Mouse (Mus musculus) lung, postnatal 0 days (tissue): ENCODE measurements around the gene Dclk3. TPM values are rescaled to one million over a fixed set of nuclear protein-coding genes. Genes with fewer than 3 reads are reported as not detected.

ENCODE experiments used
- ATAC-seq: fragments of 200-750 bp; cut with Nextera tagmentation; 2 replicates; pipeline ENCODE4 v1.8.0; 2017; ENCODE audit warnings: moderate library complexity
- DNase-seq: peaks from one replicate; pipeline ENCODE4 v3.0.0-alpha.2; 2016; ENCODE audit warnings: low spot score
- H3K27ac ChIP-seq: fragments of 300-500 bp; sonication (generic); 2 replicates; pipeline ENCODE4 v1.5.1; 2014; ENCODE audit warnings: antibody characterized with exemption, mild to moderate bottlenecking, low read length, mixed read lengths
- H3K27me3 ChIP-seq: fragments of 300-500 bp; sonication (generic); replicated peaks from 2 replicates; pipeline ENCODE4 v1.6.1; 2014; ENCODE audit warnings: low read length, mixed read lengths; ENCODE audit not compliant: insufficient read depth
- H3K36me3 ChIP-seq: fragments of 300-500 bp; sonication (generic); 2 replicates; pipeline ENCODE4 v1.6.1; 2014; ENCODE audit warnings: low read length, mixed read lengths; ENCODE audit not compliant: insufficient read depth
- H3K4me1 ChIP-seq: fragments of 300-500 bp; sonication (generic); 2 replicates; pipeline ENCODE4 v1.6.1; 2014; ENCODE audit warnings: antibody characterized with exemption, low read depth, low read length, mixed read lengths; ENCODE audit not compliant: insufficient read depth
- H3K4me2 ChIP-seq: fragments of 300-500 bp; sonication (generic); replicated peaks from 2 replicates; pipeline ENCODE4 v1.6.1; 2014; ENCODE audit warnings: low read depth, mild to moderate bottlenecking, low read length, moderate library complexity, mixed read lengths
- H3K4me3 ChIP-seq: fragments of 300-500 bp; sonication (generic); 2 replicates; pipeline ENCODE4 v1.5.1; 2014; ENCODE audit warnings: low read depth, low read length
- H3K9ac ChIP-seq: fragments of 300-500 bp; sonication (generic); replicated peaks from 2 replicates; pipeline ENCODE4 v1.6.1; 2014; ENCODE audit warnings: low read depth, mild to moderate bottlenecking
- H3K9me3 ChIP-seq: fragments of 300-500 bp; sonication (generic); 2 replicates; pipeline ENCODE4 v1.6.1; 2016; ENCODE audit warnings: low read length, mixed read lengths
- CTCF ChIP-seq: IDR thresholded peaks from 2 replicates; pipeline ENCODE4 v1.5.1; 2016; ENCODE audit warnings: antibody characterized with exemption, mild to moderate bottlenecking
- EP300 ChIP-seq: IDR thresholded peaks from 2 replicates; pipeline ENCODE4 v1.6.1; 2016; ENCODE audit warnings: antibody characterized with exemption, mild to moderate bottlenecking, control low read depth
- WGBS: fragments of 180-500 bp; shearing (Covaris S2); extraction: QIAGEN DNeasy Blood & Tissue Kit; methylation state at CpG from one replicate; pipeline ENCODE4 v1.1.7; 2014; 5-methylcytosine and 5-hydroxymethylcytosine counted together
- polyA plus RNA-seq: library from polyadenylated mRNA; unstranded; fragments of >200 nt; fragmentation: Nextera tagmentation; extraction: Ambion mirVana; gene quantifications from 2 replicates; pipeline ENCODE4 v1.2.1, GENCODE M21; 2015

Gene Dclk3
- polyA plus RNA-seq, 1 experiment from 2014 or later: 0.13 TPM

- no peak for ATAC-seq
- Histone ChIP-seq H3K4me1 (no peaks in the 10 kb centered on the region), H3K27ac (no peak overlapping the region), H3K9ac (no peak overlapping the region), H3K4me2 (no peak overlapping the region), H3K4me3 (no peak overlapping the region), H3K36me3 (no peaks in the 10 kb centered on the region), H3K27me3 (no peaks in the 10 kb centered on the region), H3K9me3 (no peaks in the 10 kb centered on the region)
- DNase-seq: no peak
- TF ChIP-seq EP300: no peak
- no peak for TF ChIP-seq CTCF
- WGBS: 59% methylated on average over 10 of the region's 10 CpGs
These were observed 48.0 kb downstream of the Dclk3 start for GRCm38 (mm10) chr9:111486645-111487477.

- ATAC-seq: no peak
- 16% methylated on average over 8 of the region's 8 CpGs for WGBS
These were observed 51.7 kb downstream of the Dclk3 start for GRCm38 (mm10) chr9:111490583-111490982.

GRCm38 (mm10) chr9:111491280-111491679 is 52.4 kb downstream of the Dclk3 start:
- no peak overlapping the region for H3K4me3 ChIP-seq
- TF ChIP-seq EP300 (no peak), CTCF (no peak)
- H3K9me3 ChIP-seq: no peaks in the 10 kb centered on the region
- H3K27ac ChIP-seq: no peak overlapping the region
- H3K4me2 ChIP-seq: no peak overlapping the region
- no peak for DNase-seq
- H3K4me1 ChIP-seq: no peaks in the 10 kb centered on the region
- H3K27me3 ChIP-seq: no peaks in the 10 kb centered on the region
- no peaks in the 10 kb centered on the region for H3K36me3 ChIP-seq
- ATAC-seq: no peak
- 30% methylated on average over 4 of the region's 4 CpGs for WGBS
- H3K9ac ChIP-seq: no peak overlapping the region

More at GRCm38 (mm10) chr9:111490583-111490982, 51.7 kb downstream of the Dclk3 start:
- no peak overlapping the region for H3K4me3 ChIP-seq
- H3K4me2 ChIP-seq: no peak overlapping the region
- H3K27me3 ChIP-seq: no peaks in the 10 kb centered on the region
- TF ChIP-seq EP300 (no peak), CTCF (no peak)
- no peaks in the 10 kb centered on the region for H3K9me3 ChIP-seq
- H3K9ac ChIP-seq: no peak overlapping the region
- H3K4me1 ChIP-seq: no peaks in the 10 kb centered on the region
- no peaks in the 10 kb centered on the region for H3K36me3 ChIP-seq
- no peak for DNase-seq
- H3K27ac ChIP-seq: no peak overlapping the region

- Histone ChIP-seq H3K4me2 (no peak overlapping the region), H3K4me3 (no peak overlapping the region), H3K27me3 (no peaks in the 10 kb centered on the region), H3K9me3 (no peaks in the 10 kb centered on the region), H3K27ac (no peak overlapping the region), H3K4me1 (no peaks in the 10 kb centered on the region), H3K9ac (no peak overlapping the region), H3K36me3 (no peaks in the 10 kb centered on the region)
- ATAC-seq (no peak), DNase-seq (no peak)
- 79% methylated on average over 5 of the region's 5 CpGs for WGBS
- no peak for TF ChIP-seq EP300
- no peak for TF ChIP-seq CTCF
These were observed 54.6 kb downstream of the Dclk3 start for GRCm38 (mm10) chr9:111493490-111493889.

GRCm38 (mm10) chr9:111495561-111495960 is 56.7 kb downstream of the Dclk3 start:
- Histone ChIP-seq H3K27me3 (no peaks in the 10 kb centered on the region), H3K4me2 (no peak overlapping the region), H3K9ac (no peak overlapping the region), H3K4me1 (no peaks in the 10 kb centered on the region), H3K9me3 (no peaks in the 10 kb centered on the region), H3K36me3 (no peaks in the 10 kb centered on the region), H3K4me3 (no peak overlapping the region), H3K27ac (no peak overlapping the region)
- DNase-seq (peak; percentile 64), ATAC-seq (no peak)
- peak; percentile 89 for TF ChIP-seq CTCF
- no peak for TF ChIP-seq EP300
- 4% methylated on average over 5 of the region's 5 CpGs for WGBS

- DNase-seq (peak; percentile 74), ATAC-seq (peak; percentile 37; the same call in 1 of the 2 replicates)
These were observed 58.4 kb downstream of the Dclk3 start for GRCm38 (mm10) chr9:111497074-111497811.

More at GRCm38 (mm10) chr9:111497074-111497811, 58.4 kb downstream of the Dclk3 start:
- H3K9me3 ChIP-seq: no peaks in the 10 kb centered on the region
- H3K4me3 ChIP-seq: no peak overlapping the region
- no peak overlapping the region for H3K4me2 ChIP-seq
- H3K27ac ChIP-seq: no peak overlapping the region
- no peaks in the 10 kb centered on the region for H3K36me3 ChIP-seq
- peak; percentile 98 for TF ChIP-seq CTCF
- no peak for TF ChIP-seq EP300
- no peaks in the 10 kb centered on the region for H3K27me3 ChIP-seq
- H3K4me1 ChIP-seq: no peaks in the 10 kb centered on the region
- no peak overlapping the region for H3K9ac ChIP-seq
- 18% methylated on average over 9 of the region's 9 CpGs for WGBS
